Mouse (Mus musculus) lung, postnatal 4 days (tissue): ENCODE results near the gene Ankfy1.

Experiments
- DNase-seq, 2 experiments: peaks; one replicate each; pipeline ENCODE4 v3.0.0; 2021

Ankfy1 gene

DNA sequence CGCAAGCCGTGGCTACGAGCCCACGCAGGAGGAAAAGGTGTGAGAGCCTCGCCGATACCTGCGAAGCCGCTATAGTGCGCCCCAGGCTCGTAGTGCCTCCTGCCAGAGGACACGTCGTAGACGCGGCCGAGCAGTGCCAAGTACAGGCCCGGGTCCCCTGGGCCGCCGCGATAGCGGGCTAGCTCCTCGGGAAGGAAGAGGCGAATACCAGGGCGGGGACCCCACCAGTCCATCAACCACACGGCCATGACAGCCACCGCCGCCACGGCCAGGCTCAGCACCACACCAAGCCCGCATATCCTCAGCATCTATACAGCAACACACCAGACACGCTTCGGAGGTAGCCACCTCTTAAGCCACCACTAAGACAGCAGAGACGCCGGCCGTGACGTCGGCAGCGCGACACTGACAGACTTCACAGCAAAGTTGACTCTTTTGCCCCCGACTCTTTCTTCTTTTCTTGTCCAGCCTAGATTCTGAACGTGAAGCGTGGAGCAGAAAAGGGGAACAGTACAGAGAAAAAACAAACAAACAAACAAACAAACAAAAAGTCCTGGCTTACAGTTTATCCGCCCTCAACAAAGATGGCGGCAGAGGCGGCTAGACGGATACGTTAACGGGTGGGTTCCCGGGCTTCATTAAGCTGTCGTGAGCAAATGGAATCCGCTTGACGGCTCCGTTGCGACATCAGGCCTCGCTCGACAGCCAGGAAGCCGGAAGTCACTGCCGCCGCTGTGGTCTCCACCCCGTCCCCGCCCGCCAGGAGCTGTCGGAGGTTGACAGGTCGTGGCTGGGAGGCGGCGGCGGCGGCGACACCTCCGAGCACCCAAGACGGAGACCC lies 105.9 kb downstream of the Ankfy1 start, which contains the start of the genes Cyb5d2 and Zzef1:
Gene Cyb5d2, minus strand, starts transcription at position 688 of the 841 bp plus-strand sequence.
Gene Zzef1, plus strand, starts transcription at position 772 of the 841 bp plus-strand sequence.
- peak; percentile 96 to 98 for DNase-seq

GRCm38 (mm10) chr11:72796296-72796687 lies 106.5 kb downstream of the Ankfy1 start:
- no peak for DNase-seq

DNA sequence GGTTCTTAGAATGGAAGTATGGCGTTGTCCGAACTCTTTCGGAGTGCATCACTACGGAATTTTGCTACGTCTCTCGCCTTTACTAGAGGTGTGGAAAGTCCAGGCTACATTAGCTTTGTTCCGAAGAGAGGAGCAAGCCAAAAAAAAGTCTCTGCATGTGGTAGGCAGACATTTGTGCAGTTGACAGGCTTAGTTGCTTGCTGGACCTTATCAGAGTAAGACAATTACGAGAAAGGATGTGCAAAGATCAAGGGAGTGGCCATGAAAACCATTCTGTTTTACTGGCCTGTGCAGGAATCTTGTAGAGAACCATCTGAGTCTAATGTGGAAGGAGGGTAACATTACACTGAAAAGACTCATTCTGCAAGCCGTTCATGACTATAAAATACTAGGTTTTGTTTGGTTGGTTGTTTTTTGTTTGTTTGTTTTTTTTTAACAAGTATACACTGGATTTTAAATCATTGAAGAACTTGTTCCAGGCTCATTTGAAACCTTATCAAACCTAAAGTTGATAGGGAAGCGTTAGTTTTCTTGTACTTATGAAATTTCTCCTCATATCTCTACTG lies 107.0 kb downstream of the Ankfy1 start:
- no peak for DNase-seq

- no peak for DNase-seq
These were observed 108.3 kb downstream of the Ankfy1 start for GRCm38 (mm10) chr11:72798112-72798511.

GRCm38 (mm10) chr11:72801182-72801581 lies 111.4 kb downstream of the Ankfy1 start:
- no peak for DNase-seq

DNA sequence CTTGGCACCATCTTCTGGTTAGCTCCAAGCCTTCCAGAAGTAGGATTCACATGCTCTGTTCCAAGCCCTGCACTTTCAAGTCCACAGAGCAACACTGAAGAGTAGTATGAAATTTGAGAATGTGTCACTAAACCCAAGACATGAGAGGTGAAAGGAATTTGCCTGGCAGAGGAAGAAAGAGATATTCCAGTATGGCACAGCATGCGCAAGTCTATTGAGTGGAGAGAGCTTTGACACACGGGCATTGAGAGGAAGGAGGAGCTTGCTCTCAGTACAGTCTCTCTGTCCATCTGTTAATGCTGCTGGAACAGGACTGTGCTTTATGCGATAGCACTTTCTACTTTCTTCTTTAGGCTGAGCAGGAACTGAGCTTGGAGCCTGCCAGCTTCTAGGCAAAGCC lies 113.2 kb downstream of the Ankfy1 start:
- DNase-seq = no peak

- DNase-seq = no peak
These were observed 114.8 kb downstream of the Ankfy1 start for GRCm38 (mm10) chr11:72804586-72804985.

DNA sequence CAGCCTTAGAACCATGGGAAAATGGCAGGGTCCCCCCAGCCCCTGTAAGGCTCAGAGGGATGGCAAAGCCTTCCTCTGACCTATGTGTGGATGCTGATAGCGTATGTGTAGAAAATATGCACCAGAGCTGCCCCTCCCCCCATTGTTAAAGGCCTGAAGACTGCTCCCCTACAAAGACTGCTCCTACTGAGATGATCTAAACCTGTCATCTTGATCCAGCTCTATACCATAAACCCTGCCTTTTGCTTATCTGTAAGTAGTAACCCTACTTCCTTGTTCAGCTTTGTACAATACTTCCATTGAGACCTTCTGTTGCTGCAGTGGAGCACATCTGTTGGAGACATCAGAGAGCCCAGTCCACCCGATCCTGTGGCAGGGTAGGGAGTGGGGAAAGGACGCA lies 115.4 kb downstream of the Ankfy1 start:
- DNase-seq = no peak

DNA sequence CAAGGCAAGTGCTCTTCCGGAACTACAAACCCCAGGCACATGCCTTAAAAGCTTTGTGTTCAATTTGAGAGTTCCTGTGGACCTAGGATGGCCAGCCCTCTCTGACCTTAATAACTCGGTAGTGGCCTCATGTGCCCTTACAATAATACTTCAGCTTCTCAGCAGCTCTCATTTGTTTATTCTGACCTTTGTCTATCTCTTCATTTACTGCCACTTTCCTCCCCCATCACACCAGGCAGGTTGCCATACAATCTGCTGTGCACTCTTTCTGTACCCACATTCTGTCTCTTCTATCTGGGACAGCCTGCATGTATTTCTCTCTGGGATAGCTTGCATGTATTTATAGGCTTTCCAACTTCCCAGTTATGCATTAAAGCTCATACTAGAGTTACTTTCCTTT lies 116.8 kb downstream of the Ankfy1 start:
- DNase-seq = no peak

- DNase-seq = no peak
These were observed 118.2 kb downstream of the Ankfy1 start for GRCm38 (mm10) chr11:72807992-72808391.

- DNase-seq = no peak
These were observed 123.9 kb downstream of the Ankfy1 start for GRCm38 (mm10) chr11:72813687-72814086.

- no peak for DNase-seq
These were observed 124.4 kb downstream of the Ankfy1 start for GRCm38 (mm10) chr11:72814188-72814587.

DNA sequence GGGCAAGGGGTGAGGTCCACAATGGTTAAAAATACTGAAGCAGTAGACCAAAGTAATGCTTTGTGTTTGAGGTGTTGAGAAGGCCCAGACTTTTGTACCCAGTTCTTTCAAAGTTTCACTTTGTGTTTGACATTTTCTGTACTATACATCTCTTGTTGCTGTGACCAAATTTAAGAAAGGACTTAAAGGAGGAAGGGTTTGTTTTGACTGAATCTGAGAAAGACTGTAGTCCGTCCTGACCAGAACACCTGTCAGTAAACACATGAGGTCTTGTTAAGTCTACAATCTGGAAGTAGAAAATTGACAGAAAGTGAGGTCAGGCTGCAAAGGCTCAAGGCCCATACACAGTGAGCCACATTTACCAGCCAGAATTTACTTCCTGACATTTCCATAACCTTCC lies 127.1 kb downstream of the Ankfy1 start:
- DNase-seq = no peak

- DNase-seq = no peak
These were observed 128.3 kb downstream of the Ankfy1 start for GRCm38 (mm10) chr11:72818067-72818466.

GRCm38 (mm10) chr11:72821041-72821440 lies 131.2 kb downstream of the Ankfy1 start:
- DNase-seq = no peak
